Mouse (Mus musculus) myocyte (in vitro differentiated cells): Measurements from ENCODE around the gene Lsm6. TPM values are rescaled to one million over a fixed set of nuclear protein-coding genes. Genes with fewer than 3 reads are reported as not detected.

Experiments used
- H3K27me3 ChIP-seq: one replicate; pipeline ENCODE4 v1.6.1; 2011; ENCODE audit not compliant: control insufficient read depth, insufficient read depth, insufficient read length
- H3K36me3 ChIP-seq: one replicate; pipeline ENCODE4 v1.6.1; 2011; ENCODE audit not compliant: control insufficient read depth, insufficient read depth
- H3K4me2 ChIP-seq: one replicate; pipeline ENCODE4 v1.6.1; 2011; ENCODE audit warnings: low read depth, control low read depth
- H3K4me3 ChIP-seq: one replicate; pipeline ENCODE4 v1.5.1; 2011; ENCODE audit warnings: mild to moderate bottlenecking, control low read depth, moderate library complexity
- H3K79me2 ChIP-seq: one replicate; pipeline ENCODE4 v1.6.1; 2011; ENCODE audit not compliant: control insufficient read depth, insufficient read depth
- H3ac ChIP-seq: one replicate; pipeline ENCODE4 v1.6.1; 2011; ENCODE audit not compliant: control insufficient read depth, insufficient read length
- CEBPB ChIP-seq: IDR thresholded peaks from 2 replicates; pipeline ENCODE4 v1.6.1; 2011; ENCODE audit warnings: mild to moderate bottlenecking, moderate library complexity; ENCODE audit not compliant: poor library complexity, insufficient read depth, severe bottlenecking
- E2F4 ChIP-seq: IDR thresholded peaks from one replicate; pipeline ENCODE4 v1.6.1; 2011; ENCODE audit warnings: mild to moderate bottlenecking, control low read depth, moderate library complexity; ENCODE audit not compliant: insufficient read depth
- MAX ChIP-seq: IDR thresholded peaks from one replicate; pipeline ENCODE4 v1.6.1; 2011; ENCODE audit warnings: low read depth, mild to moderate bottlenecking, control low read depth
- MYOD1 ChIP-seq, 3 experiments: IDR thresholded peaks; one replicate each; pipeline ENCODE4 v1.6.1; 2011; ENCODE audit warnings: control low read depth in 2 of 3, low read depth in 2 of 3, mild to moderate bottlenecking in 2 of 3, moderate library complexity in 1 of 3; ENCODE audit not compliant: insufficient read length in 2 of 3, control insufficient read depth in 1 of 3
- MYOG ChIP-seq, 3 experiments: IDR thresholded peaks; one replicate each; pipeline ENCODE4 v1.6.1; 2011; ENCODE audit warnings: control low read depth in 2 of 3, low read depth in 2 of 3, mild to moderate bottlenecking in 2 of 3; ENCODE audit not compliant: insufficient read length in 2 of 3, control insufficient read depth in 1 of 3, insufficient read depth in 1 of 3
- POLR2A ChIP-seq: IDR thresholded peaks from one replicate; pipeline ENCODE4 v1.6.1; 2011; ENCODE audit warnings: low read depth, mild to moderate bottlenecking, control low read depth, moderate library complexity; ENCODE audit not compliant: insufficient read length
- POLR2AphosphoS2 ChIP-seq: IDR thresholded peaks from one replicate; pipeline ENCODE4 v1.6.1; 2011; ENCODE audit warnings: low read depth, control low read depth; ENCODE audit not compliant: insufficient read length
- REST ChIP-seq: IDR thresholded peaks from one replicate; pipeline ENCODE4 v1.6.1; 2011; ENCODE audit warnings: mild to moderate bottlenecking, control low read depth, moderate library complexity; ENCODE audit not compliant: insufficient read depth, insufficient read length
- SRF ChIP-seq: IDR thresholded peaks from one replicate; pipeline ENCODE4 v1.6.1; 2011; ENCODE audit warnings: low read depth; ENCODE audit not compliant: control insufficient read depth, insufficient read length
- TCF12 ChIP-seq: IDR thresholded peaks from one replicate; pipeline ENCODE4 v1.6.1; 2011; ENCODE audit warnings: mild to moderate bottlenecking, control low read depth; ENCODE audit not compliant: poor library complexity, insufficient read depth, severe bottlenecking
- TCF3 ChIP-seq: IDR thresholded peaks from one replicate; pipeline ENCODE4 v1.6.1; 2011; ENCODE audit warnings: low read depth, control low read depth; ENCODE audit not compliant: insufficient read length
- USF1 ChIP-seq: IDR thresholded peaks from one replicate; pipeline ENCODE4 v1.6.1; 2011; ENCODE audit warnings: low read depth, mild to moderate bottlenecking, control low read depth, moderate library complexity
- polyA plus RNA-seq: library from polyadenylated mRNA; unstranded; fragments of >200 nt; fragmentation: generic; extraction: Trizol; gene quantifications from one replicate; pipeline ENCODE4 v1.2.1, GENCODE M21; 2012; ENCODE audit warnings: missing spikeins

Gene Lsm6
- polyA plus RNA-seq, 1 experiment: 60.2 TPM

- Histone ChIP-seq H3ac (no peak overlapping the region), H3K4me2 (no peak overlapping the region), H3K27me3 (peaks cover 8% of the 10 kb centered on the region), H3K4me3 (no peak overlapping the region), H3K79me2 (no peaks in the 10 kb centered on the region), H3K36me3 (no peaks in the 10 kb centered on the region)
- TF ChIP-seq TCF12: no peak
- no peak for TF ChIP-seq POLR2A
- TF ChIP-seq MYOD1 (IDR thresholded peaks at IDR 0.05; ENCODE audit: control insufficient read depth in 1 of 3, insufficient read length in 2 of 3, low read depth in 2 of 3): no peak
- TF ChIP-seq TCF3: no peak
- no peak for TF ChIP-seq CEBPB
- TF ChIP-seq MAX: no peak
- TF ChIP-seq SRF: no peak
Observed at GRCm38 (mm10) chr8:78857421-78857820, 36.5 kb upstream of the Lsm6 start.

- H3K27me3 ChIP-seq: peaks cover 8% of the 10 kb centered on the region
- no peak overlapping the region for H3K4me3 ChIP-seq
- TF ChIP-seq POLR2AphosphoS2 (no peak), TCF12 (no peak), CEBPB (no peak), E2F4 (no peak), REST (no peak), MAX (no peak), POLR2A (no peak), SRF (no peak), MYOG (IDR thresholded peaks at IDR 0.05; ENCODE audit: control insufficient read depth in 1 of 3, insufficient read depth in 1 of 3, insufficient read length in 2 of 3, low read depth in 2 of 3) (no peak), USF1 (no peak), MYOD1 (IDR thresholded peaks at IDR 0.05; ENCODE audit: control insufficient read depth in 1 of 3, insufficient read length in 2 of 3, low read depth in 2 of 3) (no peak), TCF3 (no peak)
- no peak overlapping the region for H3K4me2 ChIP-seq
- no peaks in the 10 kb centered on the region for H3K36me3 ChIP-seq
- no peaks in the 10 kb centered on the region for H3K79me2 ChIP-seq
- H3ac ChIP-seq: no peak overlapping the region
Observed at GRCm38 (mm10) chr8:78852279-78852678, 31.3 kb upstream of the Lsm6 start.

DNA sequence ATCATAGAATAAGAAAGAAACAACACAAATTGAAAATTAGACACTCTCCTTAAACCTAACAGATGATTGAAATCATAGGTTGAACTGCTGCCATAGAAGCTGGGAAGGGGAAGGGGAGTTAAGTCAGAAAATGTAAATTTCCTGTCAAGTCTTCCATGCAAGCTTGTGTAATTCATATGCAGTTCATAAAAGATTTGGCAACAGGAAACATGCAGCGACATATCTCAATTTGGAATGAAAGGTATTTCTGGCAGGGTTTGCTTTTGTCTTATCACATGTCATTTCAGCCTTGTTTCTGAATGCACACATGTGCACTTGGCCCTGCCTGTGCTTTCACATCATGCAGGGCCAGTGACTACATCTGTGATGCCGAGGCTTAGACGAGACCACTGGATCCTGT lies 26.3 kb upstream of the Lsm6 start:
- Histone ChIP-seq H3K36me3 (no peaks in the 10 kb centered on the region), H3K4me2 (no peak overlapping the region), H3K4me3 (no peak overlapping the region), H3ac (no peak overlapping the region), H3K79me2 (no peaks in the 10 kb centered on the region), H3K27me3 (no peaks in the 10 kb centered on the region)
- TF ChIP-seq CEBPB (no peak), USF1 (no peak), E2F4 (no peak), MYOD1 (IDR thresholded peaks at IDR 0.05; ENCODE audit: control insufficient read depth in 1 of 3, insufficient read length in 2 of 3, low read depth in 2 of 3) (no peak), MYOG (IDR thresholded peaks at IDR 0.05; ENCODE audit: control insufficient read depth in 1 of 3, insufficient read depth in 1 of 3, insufficient read length in 2 of 3, low read depth in 2 of 3) (no peak), MAX (no peak), REST (no peak), TCF12 (no peak), POLR2AphosphoS2 (no peak), POLR2A (no peak), SRF (no peak), TCF3 (no peak)

DNA sequence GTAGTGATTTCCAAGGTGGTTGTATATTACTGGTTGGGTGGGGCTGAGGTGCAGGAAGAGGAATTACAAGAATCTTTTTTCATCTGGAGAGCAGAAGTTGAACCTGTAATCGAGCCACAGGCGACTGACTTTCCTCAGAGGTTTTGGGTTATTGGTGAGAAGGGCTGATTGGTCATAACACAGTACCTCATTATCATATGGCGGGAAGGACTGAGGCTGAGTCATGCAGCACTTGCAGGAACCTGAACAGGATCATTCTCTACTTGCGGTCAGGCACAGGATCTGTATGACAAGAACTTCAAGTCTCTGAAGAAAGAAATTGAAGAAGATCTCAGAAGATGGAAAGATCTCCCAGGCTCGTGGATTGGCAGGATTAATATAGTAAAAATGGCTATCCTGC lies 23.6 kb upstream of the Lsm6 start:
- H3K27me3 ChIP-seq: no peaks in the 10 kb centered on the region
- no peaks in the 10 kb centered on the region for H3K79me2 ChIP-seq
- no peak overlapping the region for H3ac ChIP-seq
- H3K4me3 ChIP-seq: no peak overlapping the region
- TF ChIP-seq REST: no peak
- no peak for TF ChIP-seq POLR2AphosphoS2
- TF ChIP-seq MYOG (IDR thresholded peaks at IDR 0.05; ENCODE audit: control insufficient read depth in 1 of 3, insufficient read depth in 1 of 3, insufficient read length in 2 of 3, low read depth in 2 of 3): no peak
- TF ChIP-seq E2F4: no peak
- no peak overlapping the region for H3K4me2 ChIP-seq
- H3K36me3 ChIP-seq: no peaks in the 10 kb centered on the region

DNA sequence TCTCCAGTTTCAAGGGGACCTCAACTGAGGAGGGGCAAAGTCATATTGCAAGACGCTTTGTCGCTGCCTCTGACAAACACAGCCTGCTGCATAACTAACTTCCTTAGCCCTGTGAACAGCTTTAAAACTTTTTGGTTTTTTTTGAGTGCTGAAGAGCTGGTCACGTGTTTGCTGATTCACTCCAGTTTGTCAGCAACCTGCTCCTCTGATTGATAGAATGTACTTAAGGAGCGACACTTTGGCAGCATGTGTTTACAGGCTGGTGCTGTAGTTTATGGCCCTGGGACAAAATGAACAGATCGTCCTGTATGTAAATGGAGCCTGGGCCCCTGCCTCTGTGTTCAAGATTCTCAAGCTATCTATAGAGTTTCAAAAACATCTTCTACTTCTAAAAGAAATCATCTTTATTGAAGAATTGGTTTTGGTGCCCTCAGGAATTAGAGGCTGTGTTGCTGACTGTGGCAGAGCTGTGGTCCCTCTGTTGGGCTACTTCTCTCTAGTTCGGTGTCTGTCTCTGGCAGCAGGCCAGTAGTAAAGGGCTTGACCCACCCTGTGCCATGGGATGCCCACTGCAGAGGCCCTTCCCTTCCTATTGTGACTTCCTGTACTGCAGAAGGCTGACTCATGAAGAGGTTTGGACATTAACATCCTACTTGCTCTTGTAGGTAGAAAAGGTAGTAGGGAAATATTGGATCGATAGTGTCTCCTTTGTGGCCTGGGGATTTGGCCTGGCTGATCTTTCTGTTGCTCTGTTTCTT lies 17.9 kb upstream of the Lsm6 start:
- no peaks in the 10 kb centered on the region for H3K79me2 ChIP-seq
- no peaks in the 10 kb centered on the region for H3K36me3 ChIP-seq
- H3K4me2 ChIP-seq: no peak overlapping the region
- no peaks in the 10 kb centered on the region for H3K27me3 ChIP-seq
- TF ChIP-seq SRF (no peak), USF1 (peak; percentile 6)
- H3K4me3 ChIP-seq: no peak overlapping the region
- no peak overlapping the region for H3ac ChIP-seq
